Mouse (Mus musculus) urinary bladder, postnatal 4 days (tissue): ENCODE data around the gene Id3.

Experiments
- DNase-seq, 2 experiments: peaks; one replicate each; pipeline ENCODE4 v3.0.0; 2021 to 2022; ENCODE audit warnings: low spot score in 2 of 2

Id3 gene

GRCm38 (mm10) chr4:136147436-136148135 lies 4.3 kb downstream of the Id3 start:
- DNase-seq, result peak; percentile 88 to 90

GRCm38 (mm10) chr4:136148342-136149044 lies 5.2 kb downstream of the Id3 start:
- DNase-seq, result peak in 1 of 2 experiments; percentile 65

GRCm38 (mm10) chr4:136149045-136149379 lies 5.7 kb downstream of the Id3 start:
- no peak for DNase-seq

GRCm38 (mm10) chr4:136149734-136150133 lies 6.4 kb downstream of the Id3 start:
- no peak for DNase-seq

GRCm38 (mm10) chr4:136150596-136150995 lies 7.3 kb downstream of the Id3 start:
- DNase-seq, result no peak

GRCm38 (mm10) chr4:136152821-136153220 lies 9.5 kb downstream of the Id3 start:
- DNase-seq, result no peak

GRCm38 (mm10) chr4:136154462-136154861 lies 11.2 kb downstream of the Id3 start:
- no peak for DNase-seq

- DNase-seq, result no peak
Measured at GRCm38 (mm10) chr4:136158498-136158897, 15.2 kb downstream of the Id3 start.

GRCm38 (mm10) chr4:136159802-136160397 lies 16.6 kb downstream of the Id3 start:
- DNase-seq, result peak in 1 of 2 experiments; percentile 67

GRCm38 (mm10) chr4:136163448-136163847 lies 20.2 kb downstream of the Id3 start:
- DNase-seq, result peak; percentile 81 to 90

- DNase-seq, result no peak
Measured at GRCm38 (mm10) chr4:136164981-136165380, 21.7 kb downstream of the Id3 start.

- no peak for DNase-seq
Measured at GRCm38 (mm10) chr4:136167701-136168100, 24.4 kb downstream of the Id3 start.

- DNase-seq, result no peak
Measured at GRCm38 (mm10) chr4:136170401-136170800, 27.1 kb downstream of the Id3 start.

GRCm38 (mm10) chr4:136171455-136171854 lies 28.2 kb downstream of the Id3 start:
- no peak for DNase-seq

GRCm38 (mm10) chr4:136172011-136172541 lies 28.8 kb downstream of the Id3 start, which contains the start of gene E2f2:
Gene E2f2, plus strand, starts transcription at chr4:136172394.
- no peak for DNase-seq

- DNase-seq, result peak in 1 of 2 experiments; percentile 75
Measured at GRCm38 (mm10) chr4:136172542-136173209, 29.4 kb downstream of the Id3 start.

GRCm38 (mm10) chr4:136173210-136173715 lies 30.0 kb downstream of the Id3 start:
- DNase-seq, result no peak

- DNase-seq, result no peak
Measured at GRCm38 (mm10) chr4:136174216-136175193, 31.2 kb downstream of the Id3 start.

- DNase-seq, result no peak
Measured at GRCm38 (mm10) chr4:136176022-136176552, 32.8 kb downstream of the Id3 start.

- DNase-seq, result no peak
Measured at GRCm38 (mm10) chr4:136177244-136177611, 33.9 kb downstream of the Id3 start.
